Mouse (Mus musculus) midbrain, embryonic 10.5 days (tissue): ENCODE measurements at regions not wholly inside any gene's neighbourhood (a gene's known extent, or its start where the extent isn't known, plus 50 kb on each side); places are given as distances from the start of the nearest gene placed in this dataset.

ENCODE experiments used
- DNase-seq: peaks from one replicate; pipeline ENCODE4 v3.0.0-alpha.2; 2017; ENCODE audit warnings: low spot score
- H3K27ac ChIP-seq: fragments of 300-500 bp; sonication (generic); replicated peaks from 2 replicates; pipeline ENCODE4 v1.5.1; 2016; ENCODE audit warnings: mild to moderate bottlenecking
- H3K27me3 ChIP-seq: fragments of 300-500 bp; sonication (generic); 2 replicates; pipeline ENCODE4 v1.6.1; 2016; ENCODE audit warnings: low read depth, mild to moderate bottlenecking; ENCODE audit not compliant: poor library complexity, severe bottlenecking
- H3K36me3 ChIP-seq: fragments of 300-500 bp; sonication (generic); 2 replicates; pipeline ENCODE4 v1.6.1; 2016; ENCODE audit warnings: mild to moderate bottlenecking, moderate library complexity
- H3K4me1 ChIP-seq: fragments of 300-500 bp; sonication (generic); 2 replicates; pipeline ENCODE4 v1.6.1; 2016
- H3K4me3 ChIP-seq: fragments of 300-500 bp; sonication (generic); 2 replicates; pipeline ENCODE4 v1.5.1; 2016; ENCODE audit warnings: mild to moderate bottlenecking, moderate library complexity
- H3K9me3 ChIP-seq: fragments of 300-500 bp; sonication (generic); replicated peaks from 2 replicates; pipeline ENCODE4 v1.6.1; 2016; ENCODE audit warnings: mild to moderate bottlenecking
- WGBS: fragments of 180-500 bp; shearing (Covaris S2); methylation state at CpG from one replicate; pipeline ENCODE4 v1.1.7; 2016; 5-methylcytosine and 5-hydroxymethylcytosine counted together

GRCm38 (mm10) chr5:43444582-43445214 lies 70.6 kb upstream of the C1qtnf7 start:
- H3K27me3 ChIP-seq = no peaks in the 10 kb centered on the region
- whole genome bisulfite sequencing = 83% methylated on average over 3 of the region's 3 CpGs

DNA sequence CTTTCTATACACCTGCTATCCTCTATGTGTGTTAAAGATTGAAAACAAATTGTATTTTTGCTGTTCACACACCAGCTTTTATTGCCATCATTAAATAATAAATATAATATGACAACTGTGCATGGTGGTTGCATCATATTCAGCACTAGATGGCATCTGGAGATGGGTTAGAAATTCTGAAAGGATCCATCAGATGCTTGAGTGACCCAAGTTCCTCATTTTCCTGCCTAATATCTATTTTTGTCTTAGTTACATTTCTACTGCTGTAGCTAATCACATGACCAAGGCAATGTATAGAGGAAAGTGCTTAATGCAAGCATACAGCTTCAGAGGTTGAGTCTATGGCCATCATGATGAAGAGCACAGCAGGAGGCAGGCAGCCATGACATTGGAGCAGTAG lies 69.7 kb upstream of the C1qtnf7 start:
- H3K27ac ChIP-seq = no peak overlapping the region
- H3K4me1 ChIP-seq = no peaks in the 10 kb centered on the region
- DNase-seq = no peak
- H3K4me3 ChIP-seq = no peak overlapping the region
- H3K27me3 ChIP-seq = no peaks in the 10 kb centered on the region
- no peaks in the 10 kb centered on the region for H3K36me3 ChIP-seq
- H3K9me3 ChIP-seq = peaks cover 8% of the 10 kb centered on the region; the same call in 1 of the 2 replicates

More at GRCm38 (mm10) chr5:43444582-43445214, 70.6 kb upstream of the C1qtnf7 start:
- H3K36me3 ChIP-seq = no peaks in the 10 kb centered on the region
- no peak overlapping the region for H3K27ac ChIP-seq
- peaks cover 8% of the 10 kb centered on the region; the same call in 1 of the 2 replicates for H3K9me3 ChIP-seq
- DNase-seq = no peak
- no peaks in the 10 kb centered on the region for H3K4me1 ChIP-seq
- H3K4me3 ChIP-seq = no peak overlapping the region

- Histone ChIP-seq H3K36me3 (no peaks in the 10 kb centered on the region), H3K4me1 (no peaks in the 10 kb centered on the region), H3K27me3 (no peaks in the 10 kb centered on the region), H3K27ac (no peak overlapping the region), H3K4me3 (no peak overlapping the region), H3K9me3 (peaks cover 8% of the 10 kb centered on the region; the same call in 1 of the 2 replicates)
- DNase-seq = no peak
Measured at GRCm38 (mm10) chr5:43446295-43446694, 69.0 kb upstream of the C1qtnf7 start.

GRCm38 (mm10) chr5:43456018-43456417 lies 59.3 kb upstream of the C1qtnf7 start:
- Histone ChIP-seq H3K27ac (no peak overlapping the region), H3K27me3 (no peaks in the 10 kb centered on the region), H3K4me3 (no peak overlapping the region), H3K4me1 (no peaks in the 10 kb centered on the region), H3K9me3 (no peaks in the 10 kb centered on the region), H3K36me3 (no peaks in the 10 kb centered on the region)
- DNase-seq = no peak
- 90% methylated on average over 3 of the region's 3 CpGs for WGBS

GRCm38 (mm10) chr5:43457725-43458124 lies 57.6 kb upstream of the C1qtnf7 start:
- WGBS = 87% methylated on average over 7 of the region's 7 CpGs
- no peak overlapping the region for H3K27ac ChIP-seq
- H3K4me1 ChIP-seq = no peaks in the 10 kb centered on the region
- H3K4me3 ChIP-seq = no peak overlapping the region
- no peaks in the 10 kb centered on the region for H3K27me3 ChIP-seq
- no peak for DNase-seq
- H3K9me3 ChIP-seq = no peaks in the 10 kb centered on the region
- H3K36me3 ChIP-seq = no peaks in the 10 kb centered on the region

DNA sequence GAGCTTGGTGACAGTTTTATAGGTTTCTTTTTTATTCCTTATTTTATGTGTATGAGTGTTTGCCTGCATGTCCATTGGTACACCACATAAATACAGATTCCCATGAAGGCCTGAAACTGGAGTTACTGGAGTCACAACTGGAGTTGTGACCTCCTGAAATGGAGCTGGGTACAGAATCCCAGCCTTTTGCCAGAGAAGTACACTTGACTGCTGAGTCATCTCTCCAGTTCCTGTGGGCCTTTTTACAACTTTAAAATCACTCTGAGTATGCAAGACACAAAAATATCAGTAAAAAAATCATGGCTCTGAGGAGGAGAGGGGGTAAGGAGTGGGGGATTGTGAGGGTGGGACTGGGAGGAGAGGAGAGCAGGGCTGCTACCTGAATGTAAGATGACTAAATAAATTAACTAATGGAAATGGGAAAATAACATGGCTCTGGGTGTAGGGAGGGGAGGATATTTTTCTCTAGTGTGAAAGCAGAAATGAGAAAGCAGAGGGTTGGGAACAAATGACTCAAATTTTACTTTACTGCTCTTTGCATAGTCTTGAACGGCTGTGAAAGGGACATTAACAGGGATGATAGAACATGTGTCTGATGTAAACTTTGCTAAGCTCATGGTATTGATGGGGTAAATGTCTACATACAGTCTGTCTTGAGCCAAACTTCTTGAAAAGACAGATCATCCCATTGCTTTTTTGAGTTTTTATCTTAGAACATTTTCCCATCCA lies 53.2 kb upstream of the C1qtnf7 start:
- DNase-seq = no peak
- H3K27me3 ChIP-seq = no peaks in the 10 kb centered on the region
- H3K4me1 ChIP-seq = no peaks in the 10 kb centered on the region
- H3K36me3 ChIP-seq = no peaks in the 10 kb centered on the region
- no peak overlapping the region for H3K27ac ChIP-seq
- no peak overlapping the region for H3K4me3 ChIP-seq
- H3K9me3 ChIP-seq = no peaks in the 10 kb centered on the region
- 89% methylated on average over 1 of the region's 1 CpGs for WGBS
